ENCODE assay signal across 8 mouse cellular contexts in genomic region chr11:48824311-48824830, GRCm38 (mm10). TPM values are rescaled to one million over a fixed set of nuclear protein-coding genes. Genes with fewer than 3 reads are reported as not detected.
DNase-seq lines count a peak whose midpoint lies in the region; ATAC-seq and TF ChIP-seq lines count a peak whose summit lies in the region.

No protein-coding gene starts in this region.

- no peaks in the 10 kb centered on the region for H3K4me1 ChIP-seq in neural tube, embryonic 11.5 days (ENCODE audit: control insufficient read depth, insufficient read depth, low read length)
- no peaks in the 10 kb centered on the region for H3K4me1 ChIP-seq in limb, embryonic 14.5 days (ENCODE audit: control insufficient read depth, insufficient read depth, low read length)
- H3K4me1 ChIP-seq in stomach, embryonic 15.5 days: peaks cover 12% of the 10 kb centered on the region

- H3K27ac ChIP-seq in neural tube, embryonic 11.5 days (ENCODE audit: low read depth, low read length): no peak overlapping the region
- H3K27ac ChIP-seq in limb, embryonic 14.5 days (replicated peaks; ENCODE audit: low read depth, low read length): no peak overlapping the region
- no peak overlapping the region for H3K27ac ChIP-seq in stomach, embryonic 15.5 days

- WGBS in neural tube, embryonic 11.5 days: 4% methylated on average over 22 of the region's 22 CpGs
- WGBS in limb, embryonic 14.5 days: 5% methylated on average over 22 of the region's 22 CpGs
- WGBS in stomach, embryonic 15.5 days: 6% methylated on average over 22 of the region's 22 CpGs

- H3K4me3 ChIP-seq in neural tube, embryonic 11.5 days (ENCODE audit: low read depth, low read length): peak overlapping the region; percentile 32
- H3K4me3 ChIP-seq in limb, embryonic 14.5 days (replicated peaks; ENCODE audit: low read length): peak overlapping the region; percentile 36
- H3K4me3 ChIP-seq in stomach, embryonic 15.5 days (replicated peaks): peak overlapping the region; percentile 39

- no peaks in the 10 kb centered on the region for H3K36me3 ChIP-seq in neural tube, embryonic 11.5 days (ENCODE audit: control insufficient read depth, insufficient read depth, low read length)
- H3K36me3 ChIP-seq in limb, embryonic 14.5 days (ENCODE audit: control insufficient read depth, insufficient read depth, low read length): no peaks in the 10 kb centered on the region
- H3K36me3 ChIP-seq in stomach, embryonic 15.5 days: no peaks in the 10 kb centered on the region

- H3K9ac ChIP-seq in neural tube, embryonic 11.5 days (ENCODE audit: low read length): no peak overlapping the region
- H3K9ac ChIP-seq in limb, embryonic 14.5 days (ENCODE audit: low read depth, low read length, severe bottlenecking): peak overlapping the region; percentile 50
- no peak overlapping the region for H3K9ac ChIP-seq in stomach, embryonic 15.5 days

- peak overlapping the region; percentile 43 for H3K4me2 ChIP-seq in neural tube, embryonic 11.5 days (ENCODE audit: low read depth)
- H3K4me2 ChIP-seq in limb, embryonic 14.5 days (replicated peaks; ENCODE audit: low read depth, low read length, severe bottlenecking): peak overlapping the region; percentile 67
- H3K4me2 ChIP-seq in stomach, embryonic 15.5 days: peak overlapping the region; percentile 78

- peak; percentile 33 for DNase-seq in CD4-positive, CD25-positive, alpha-beta regulatory T cell, adult 2 months (ENCODE audit: low read depth, low spot score)
- no peak for DNase-seq in neural tube, embryonic 11.5 days (ENCODE audit: low spot score)
- DNase-seq in neural tube, embryonic 10.5 days (ENCODE audit: extremely low spot score, low spot score): no peak
- DNase-seq in limb, embryonic 14.5 days (ENCODE audit: low spot score): no peak
- no peak for DNase-seq in thymus, postnatal 14 days
- no peak for DNase-seq in gastrocnemius, adult 18-20 months (ENCODE audit: low spot score)

- no peaks in the 10 kb centered on the region for H3K9me3 ChIP-seq in neural tube, embryonic 11.5 days (ENCODE audit: control insufficient read depth, low read length)
- H3K9me3 ChIP-seq in limb, embryonic 14.5 days (ENCODE audit: control insufficient read depth, low read length): no peaks in the 10 kb centered on the region
- H3K9me3 ChIP-seq in stomach, embryonic 15.5 days: no peaks in the 10 kb centered on the region

- no peak for ATAC-seq in CD4-positive, CD25-positive, alpha-beta regulatory T cell, adult 4 months
- ATAC-seq in neural tube, embryonic 11.5 days (ENCODE audit: insufficient read depth, low FRiP score, low TSS enrichment): no peak
- ATAC-seq in limb, embryonic 14.5 days (ENCODE audit: low FRiP score, low read depth): no peak
- no peak for ATAC-seq in stomach, embryonic 15.5 days (ENCODE audit: insufficient read depth, low FRiP score, low read depth)

- no peak for TF ChIP-seq POLR2A in limb, embryonic 14.5 days (IDR thresholded peaks at IDR 0.05; ENCODE audit: borderline replicate concordance, extremely low read depth, insufficient read depth, insufficient read length)

- H3K27me3 ChIP-seq in neural tube, embryonic 11.5 days (ENCODE audit: control insufficient read depth, insufficient read depth, low read length): peaks cover 7% of the 10 kb centered on the region
- H3K27me3 ChIP-seq in limb, embryonic 14.5 days (ENCODE audit: control insufficient read depth, insufficient read depth, low read length): peaks cover 13% of the 10 kb centered on the region; the same call in 1 of the 2 replicates
- peaks cover 10% of the 10 kb centered on the region; the same call in 1 of the 2 replicates for H3K27me3 ChIP-seq in stomach, embryonic 15.5 days (replicated peaks)

RNA-seq across cellular contexts. Expression of gene Trim7, which starts 1.6 kb away (rescaled TPM):
- 1 to 10 TPM in 1 of 2 experiments, under 1 TPM in 1; 0.77 to 2.1 TPM for polyA plus RNA-seq in CD4-positive, CD25-positive, alpha-beta regulatory T cell, adult 4 months (2017; shearing (Covaris generic))
- 0.51 and 0.97 TPM in 2 replicates for polyA plus RNA-seq in neural tube, embryonic 11.5 days (2014; fragmentation: Nextera tagmentation; extraction: Ambion mirVana)
- 2.6 and 2.9 TPM in 2 replicates for polyA plus RNA-seq in limb, embryonic 14.5 days (2012; rRNA removed)
- polyA plus RNA-seq in limb, embryonic 14.5 days (2014; fragmentation: Nextera tagmentation; extraction: Ambion mirVana): 1.2 and 2.0 TPM in 2 replicates
- polyA plus RNA-seq in stomach, embryonic 15.5 days (2015; fragmentation: Nextera tagmentation; extraction: Ambion mirVana): 2.3 and 2.5 TPM in 2 replicates
- 10 to 100 TPM; 34.7 to 41.9 TPM for total RNA-seq in gastrocnemius, adult 18-20 months (2021)

RNA-seq across cellular contexts. Expression of gene Gm12184, which starts 2.1 kb away (rescaled TPM):
- 1 to 10 TPM in 1 of 2 experiments, under 1 TPM in 1; 0.92 to 4.1 TPM for polyA plus RNA-seq in CD4-positive, CD25-positive, alpha-beta regulatory T cell, adult 4 months (2017; shearing (Covaris generic))
- polyA plus RNA-seq in neural tube, embryonic 11.5 days (2014; fragmentation: Nextera tagmentation; extraction: Ambion mirVana): 10.9 and 18.2 TPM in 2 replicates
- 42.1 and 55.1 TPM in 2 replicates for polyA plus RNA-seq in limb, embryonic 14.5 days (2012; rRNA removed)
- polyA plus RNA-seq in limb, embryonic 14.5 days (2014; fragmentation: Nextera tagmentation; extraction: Ambion mirVana): 7.9 and 14.8 TPM in 2 replicates
- 10.3 and 16.4 TPM in 2 replicates for polyA plus RNA-seq in stomach, embryonic 15.5 days (2015; fragmentation: Nextera tagmentation; extraction: Ambion mirVana)
- total RNA-seq in gastrocnemius, adult 18-20 months (2021): 1 to 10 TPM; 1.8 to 2.5 TPM

RNA-seq across cellular contexts. Expression of gene Trim41, which starts 7.2 kb away (rescaled TPM):
- polyA plus RNA-seq in CD4-positive, CD25-positive, alpha-beta regulatory T cell, adult 4 months (2017; shearing (Covaris generic)): 1 to 10 TPM; 2.0 to 3.7 TPM
- polyA plus RNA-seq in neural tube, embryonic 11.5 days (2014; fragmentation: Nextera tagmentation; extraction: Ambion mirVana): 3.6 and 4.2 TPM in 2 replicates
- polyA plus RNA-seq in limb, embryonic 14.5 days (2012; rRNA removed): 51.5 and 52.4 TPM in 2 replicates
- polyA plus RNA-seq in limb, embryonic 14.5 days (2014; fragmentation: Nextera tagmentation; extraction: Ambion mirVana): 5.5 and 7.0 TPM in 2 replicates
- polyA plus RNA-seq in stomach, embryonic 15.5 days (2015; fragmentation: Nextera tagmentation; extraction: Ambion mirVana): 5.0 and 6.7 TPM in 2 replicates
- 10 to 100 TPM; 15.7 to 22.6 TPM for total RNA-seq in gastrocnemius, adult 18-20 months (2021)

RNA-seq across cellular contexts. Expression of gene Rack1, which starts 24.2 kb away (rescaled TPM):
- 1,000 to 10,000 TPM; 1,099 to 1,661 TPM for polyA plus RNA-seq in CD4-positive, CD25-positive, alpha-beta regulatory T cell, adult 4 months (2017; shearing (Covaris generic))
- 652 and 656 TPM in 2 replicates for polyA plus RNA-seq in neural tube, embryonic 11.5 days (2014; fragmentation: Nextera tagmentation; extraction: Ambion mirVana)
- 2,038 and 2,666 TPM in 2 replicates for polyA plus RNA-seq in limb, embryonic 14.5 days (2012; rRNA removed)
- 939 and 995 TPM in 2 replicates for polyA plus RNA-seq in limb, embryonic 14.5 days (2014; fragmentation: Nextera tagmentation; extraction: Ambion mirVana)
- 732 and 736 TPM in 2 replicates for polyA plus RNA-seq in stomach, embryonic 15.5 days (2015; fragmentation: Nextera tagmentation; extraction: Ambion mirVana)
- 100 to 1,000 TPM; 383 to 411 TPM for total RNA-seq in gastrocnemius, adult 18-20 months (2021)

RNA-seq across cellular contexts. Expression of gene Irgm1, which starts 47.1 kb away (rescaled TPM):
- polyA plus RNA-seq in CD4-positive, CD25-positive, alpha-beta regulatory T cell, adult 4 months (2017; shearing (Covaris generic)): 100 to 1,000 TPM; 189 to 229 TPM
- polyA plus RNA-seq in neural tube, embryonic 11.5 days (2014; fragmentation: Nextera tagmentation; extraction: Ambion mirVana): 1.8 and 2.8 TPM in 2 replicates
- 3.7 and 4.1 TPM in 2 replicates for polyA plus RNA-seq in limb, embryonic 14.5 days (2012; rRNA removed)
- polyA plus RNA-seq in limb, embryonic 14.5 days (2014; fragmentation: Nextera tagmentation; extraction: Ambion mirVana): 4.5 and 5.5 TPM in 2 replicates
- 12.8 and 14.3 TPM in 2 replicates for polyA plus RNA-seq in stomach, embryonic 15.5 days (2015; fragmentation: Nextera tagmentation; extraction: Ambion mirVana)
- total RNA-seq in gastrocnemius, adult 18-20 months (2021): 10 to 100 TPM; 12.9 to 15.7 TPM
